Mouse (Mus musculus): ENCODE data around the gene Cadm3.
"Not testable (repeated sequence)": the region's sequence is repeated elsewhere in the genome, so short reads cannot be mapped to it uniquely, and the experiment has no call there.

Cadm3 gene

GRCm38 (mm10) chr1:173321593-173322248 lies 45.8 kb downstream of the Cadm3 start:
- no peak for DNase-seq

GRCm38 (mm10) chr1:173317925-173318477 lies 49.5 kb downstream of the Cadm3 start:
- no peak for DNase-seq

GRCm38 (mm10) chr1:173315725-173316124 lies 51.8 kb downstream of the Cadm3 start:
- DNase-seq = no peak

- not testable (repeated sequence) for DNase-seq
These were observed 53.9 kb downstream of the Cadm3 start for GRCm38 (mm10) chr1:173313535-173314050.

- not testable (repeated sequence) for DNase-seq
These were observed 64.7 kb downstream of the Cadm3 start for GRCm38 (mm10) chr1:173302795-173303194.

All from cerebellum, adult 11-12 months (tissue).